Mouse (Mus musculus): ENCODE results near the gene Serbp1.
"Not testable (repeated sequence)": the region's sequence is repeated elsewhere in the genome, so short reads cannot be mapped to it uniquely, and the experiment has no call there.

Gene Serbp1

DNA sequence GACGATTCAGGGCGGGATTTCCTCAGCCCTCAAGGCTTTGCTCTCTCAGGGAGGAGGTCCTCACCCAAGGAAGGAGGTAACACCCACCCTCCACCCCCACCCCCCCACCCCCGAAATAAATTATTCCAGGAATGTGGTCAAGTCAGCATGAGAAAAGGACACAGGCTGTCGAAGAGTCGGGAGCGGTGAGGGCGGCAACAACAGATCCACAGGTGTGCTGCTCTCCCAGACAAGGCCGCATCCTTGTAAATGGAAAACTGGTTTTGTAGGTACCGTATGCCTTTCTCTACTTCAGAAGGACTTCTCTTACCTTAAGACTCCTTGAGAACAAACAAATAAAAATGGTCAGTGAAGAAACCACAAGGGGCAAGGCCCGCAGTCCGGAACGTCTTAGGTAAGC, at the start of gene Serbp1:
TSS of gene Serbp1 (plus strand) at position 200 of the 400 bp plus-strand sequence.
- DNase-seq (ENCODE audit: low spot score in 2 of 2), result no peak

DNA sequence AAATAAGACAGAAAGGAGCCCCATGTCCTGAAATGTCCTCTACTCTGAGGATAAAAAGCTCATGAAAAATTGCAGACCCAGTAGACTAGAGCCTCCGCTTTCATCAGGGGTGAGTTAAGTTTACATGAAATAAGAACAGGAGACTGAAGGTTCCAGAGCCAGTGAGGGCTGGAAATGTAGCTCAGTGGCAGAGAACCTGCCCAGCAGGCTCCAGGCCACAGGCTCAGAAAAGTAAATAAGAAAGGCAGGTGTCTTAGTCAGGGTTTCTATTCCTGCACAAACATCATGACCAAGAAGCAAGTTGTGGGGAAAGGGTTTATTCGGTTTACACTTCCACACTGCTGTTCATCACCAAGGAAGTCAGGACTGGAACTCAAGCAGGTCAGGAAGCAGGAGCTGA, 44.4 kb upstream of the Serbp1 start:
- no peak for DNase-seq (ENCODE audit: low spot score in 2 of 2)

DNA sequence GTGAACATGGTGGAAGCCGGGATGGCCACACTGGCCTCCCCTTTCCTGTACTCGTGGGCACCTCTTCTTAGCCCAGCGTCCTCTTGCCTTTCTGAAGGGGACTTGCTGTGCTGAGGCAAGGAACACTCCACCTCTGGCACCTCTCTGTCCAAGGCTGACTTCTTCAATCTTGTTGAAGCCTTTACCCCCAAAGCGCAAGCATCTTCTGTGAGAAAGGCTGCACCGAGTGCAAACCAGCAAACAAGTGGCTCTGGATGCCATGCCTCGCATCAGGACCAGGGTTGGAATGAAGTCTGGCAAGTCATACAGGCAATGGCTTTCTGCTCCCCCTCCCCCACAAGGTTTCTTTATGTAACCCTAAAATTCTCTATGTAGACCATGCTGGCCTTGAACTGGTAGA, 43.4 kb upstream of the Serbp1 start:
- no peak for DNase-seq (ENCODE audit: low spot score in 2 of 2)

DNA sequence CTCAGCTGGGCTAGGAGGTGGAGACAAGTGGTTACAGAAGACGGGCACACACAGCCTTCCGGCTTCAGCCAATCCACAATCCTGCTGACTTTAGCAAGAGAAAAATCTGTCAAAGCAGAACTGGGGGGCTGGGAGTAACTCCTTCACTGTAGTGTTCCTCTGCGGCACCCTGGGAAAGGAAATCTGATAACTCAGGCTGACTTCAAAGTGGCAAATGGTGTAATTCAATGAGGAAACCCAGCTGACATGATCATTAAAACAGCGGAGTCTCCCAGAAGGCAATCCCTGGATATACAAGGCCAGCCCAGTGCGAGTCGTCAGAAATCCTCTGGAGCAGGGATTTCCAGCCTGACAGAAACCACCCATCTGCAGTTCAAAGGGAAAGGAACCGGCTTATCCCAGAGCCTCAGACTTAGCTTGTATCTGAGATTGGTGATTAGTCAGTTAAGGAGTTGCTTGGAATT, 42.8 kb upstream of the Serbp1 start:
- DNase-seq (ENCODE audit: low spot score in 2 of 2), result no peak

DNA sequence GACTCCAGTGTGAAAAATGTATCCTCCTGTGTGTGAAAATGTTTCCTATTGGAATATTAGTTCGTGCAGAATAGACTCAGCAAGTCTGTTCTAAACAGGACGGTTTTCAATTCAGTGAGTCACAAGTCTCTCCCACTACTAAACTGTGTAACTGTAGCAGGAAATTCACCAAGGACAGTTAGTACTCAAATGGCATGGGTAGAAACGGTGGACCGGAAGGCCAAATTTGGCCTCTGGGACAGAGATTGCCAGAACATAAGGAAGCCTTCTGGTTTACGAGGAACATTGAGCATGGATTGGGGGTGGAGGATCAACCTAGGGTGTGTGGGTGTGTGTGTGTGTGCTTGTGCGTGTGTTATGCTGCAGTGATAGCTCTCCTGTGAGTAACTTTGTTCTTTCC, 41.2 kb upstream of the Serbp1 start:
- DNase-seq (ENCODE audit: low spot score in 2 of 2), result no peak

DNA sequence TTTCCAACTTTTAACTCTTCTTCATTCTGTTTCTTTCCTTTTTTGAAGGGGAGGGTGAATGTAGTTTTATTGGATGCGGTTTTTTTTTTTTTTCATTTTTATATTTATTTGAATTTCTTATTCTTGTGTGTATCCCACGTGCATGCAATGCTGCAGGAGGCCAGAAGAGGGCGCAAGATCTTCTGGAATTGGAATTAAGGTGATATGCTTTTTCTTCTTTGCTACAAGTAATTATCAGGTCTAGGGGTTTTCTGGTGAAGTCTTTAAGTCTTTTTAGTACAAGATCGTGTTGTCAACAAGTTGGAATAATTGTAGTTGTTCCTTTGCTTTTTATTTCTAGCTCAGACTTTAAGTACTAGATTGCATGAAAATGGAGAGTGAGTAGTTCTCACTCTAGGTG, 39.9 kb upstream of the Serbp1 start:
- no peak for DNase-seq (ENCODE audit: low spot score in 2 of 2)

DNA sequence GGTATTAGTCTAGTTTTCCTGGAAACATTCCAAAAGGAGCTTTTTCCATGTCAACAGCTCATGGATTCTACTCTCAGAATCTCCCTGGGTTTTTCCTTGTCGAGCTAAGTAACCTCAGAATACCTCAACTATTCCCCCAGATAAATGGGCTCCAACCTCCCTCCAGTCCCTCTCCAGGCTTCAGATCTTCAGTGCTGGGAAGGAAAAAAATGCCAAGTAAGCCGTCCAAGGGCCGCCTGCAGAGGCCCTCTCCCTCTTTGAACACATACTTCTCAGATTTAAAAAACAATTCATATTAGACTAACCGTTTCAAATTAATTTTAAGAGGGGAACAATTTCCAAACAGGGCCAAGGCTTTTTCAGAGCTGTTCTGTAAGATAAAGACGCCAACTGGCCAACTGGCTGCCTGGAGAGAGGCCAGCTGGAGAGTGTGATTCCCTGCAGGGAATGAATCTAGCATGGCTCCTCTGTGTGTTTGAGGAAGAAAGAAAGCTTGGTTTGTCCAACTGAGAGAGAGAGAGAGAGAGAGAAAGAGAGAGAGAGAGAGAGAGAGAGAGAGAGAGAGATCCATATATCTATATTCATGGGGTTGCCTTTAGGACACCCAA, 37.2 kb upstream of the Serbp1 start:
- DNase-seq (ENCODE audit: low spot score in 2 of 2), result no peak

DNA sequence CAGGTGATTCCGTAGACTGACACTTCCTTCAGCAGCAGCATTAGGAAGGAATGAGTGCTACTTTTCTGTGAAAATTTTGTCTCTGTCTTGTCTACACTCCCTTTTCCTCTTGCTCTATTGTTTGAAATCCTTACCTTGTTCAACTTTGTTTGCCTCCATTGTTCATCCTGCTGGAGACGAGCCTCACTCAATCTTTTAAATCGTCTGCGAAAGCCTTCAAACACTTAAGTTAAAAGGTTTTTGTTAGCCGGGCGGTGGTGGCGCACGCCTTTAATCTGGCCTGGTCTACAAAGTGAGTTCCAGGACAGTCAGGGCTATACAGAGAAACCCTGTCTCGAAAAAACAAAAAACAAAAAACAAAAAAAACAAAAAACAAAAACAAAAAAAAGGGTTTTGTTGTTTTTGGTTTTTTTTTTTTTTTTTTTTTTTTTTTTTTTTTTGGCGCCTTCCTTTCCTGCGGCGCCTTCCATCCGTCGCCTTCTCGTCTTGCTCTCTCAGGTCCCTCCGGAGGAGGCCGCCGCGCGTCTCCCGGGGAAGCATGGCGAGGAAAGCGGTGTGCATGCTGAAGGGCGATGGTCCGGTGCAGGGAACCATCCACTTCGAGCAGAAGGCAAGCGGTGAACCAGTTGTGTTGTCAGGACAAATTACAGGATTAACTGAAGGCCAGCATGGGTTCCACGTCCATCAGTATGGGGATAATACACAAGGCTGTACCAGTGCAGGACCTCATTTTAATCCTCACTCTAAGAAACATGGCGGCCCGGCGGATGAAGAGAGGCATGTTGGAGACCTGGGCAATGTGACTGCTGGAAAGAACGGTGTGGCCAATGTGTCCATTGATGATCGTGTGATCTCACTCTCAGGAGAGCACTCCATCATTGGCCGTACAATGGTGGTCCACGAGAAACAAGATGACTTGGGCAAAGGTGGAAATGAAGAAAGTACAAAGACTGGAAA, 32.6 kb upstream of the Serbp1 start:
- no peak for DNase-seq (ENCODE audit: low spot score in 2 of 2)

DNA sequence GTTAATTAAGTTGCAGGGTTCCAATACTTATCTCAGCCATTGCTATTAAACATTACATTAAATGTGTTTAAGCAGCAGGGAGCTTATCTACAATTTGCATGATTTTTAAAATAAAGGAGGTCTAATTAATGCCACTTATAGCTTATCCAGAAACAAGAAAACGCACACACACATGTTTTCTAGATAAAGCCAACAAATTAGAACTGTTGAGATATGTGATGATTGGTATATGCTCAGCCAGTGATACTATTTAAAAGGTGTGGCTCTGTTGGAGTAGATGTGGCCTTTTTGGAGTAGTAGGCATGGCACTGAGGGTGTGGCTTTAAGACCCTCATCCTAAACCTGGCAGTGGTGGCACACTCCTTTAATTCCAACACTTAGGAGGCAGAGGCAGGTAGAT, 25.6 kb upstream of the Serbp1 start:
- DNase-seq (ENCODE audit: low spot score in 2 of 2), result no peak

DNA sequence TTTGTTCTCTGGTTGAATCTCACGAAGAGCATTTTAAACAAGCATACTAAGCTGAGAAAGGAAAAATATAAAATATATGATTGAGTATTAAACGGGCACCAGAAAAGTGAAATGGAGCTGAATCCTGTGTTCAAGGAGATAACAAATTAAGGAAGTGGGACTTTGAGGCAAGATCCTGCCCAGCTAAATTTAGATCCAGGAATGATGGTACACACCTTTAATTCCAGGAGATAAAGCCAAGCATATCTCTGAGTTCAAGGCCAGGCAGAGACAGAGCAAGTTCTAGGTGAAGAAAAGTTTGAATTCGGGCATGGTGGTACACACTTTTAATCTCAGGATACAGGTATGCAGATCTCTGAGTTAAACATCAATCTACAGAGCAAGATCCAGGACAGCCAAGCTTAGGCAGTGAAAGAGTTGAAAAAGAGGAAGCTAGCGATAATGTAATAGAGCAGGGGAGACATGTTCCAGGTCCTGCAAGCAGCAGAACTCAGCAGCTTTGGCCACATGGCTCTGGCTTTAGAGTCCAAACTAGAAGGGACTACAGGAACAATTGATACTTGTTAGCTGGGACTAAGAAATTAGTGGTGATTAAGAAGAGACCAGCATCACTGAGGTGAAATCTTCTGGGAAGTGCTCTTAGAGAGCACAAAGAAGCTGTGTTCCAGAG, 24.4 kb upstream of the Serbp1 start:
- no peak for DNase-seq (ENCODE audit: low spot score in 2 of 2)

DNA sequence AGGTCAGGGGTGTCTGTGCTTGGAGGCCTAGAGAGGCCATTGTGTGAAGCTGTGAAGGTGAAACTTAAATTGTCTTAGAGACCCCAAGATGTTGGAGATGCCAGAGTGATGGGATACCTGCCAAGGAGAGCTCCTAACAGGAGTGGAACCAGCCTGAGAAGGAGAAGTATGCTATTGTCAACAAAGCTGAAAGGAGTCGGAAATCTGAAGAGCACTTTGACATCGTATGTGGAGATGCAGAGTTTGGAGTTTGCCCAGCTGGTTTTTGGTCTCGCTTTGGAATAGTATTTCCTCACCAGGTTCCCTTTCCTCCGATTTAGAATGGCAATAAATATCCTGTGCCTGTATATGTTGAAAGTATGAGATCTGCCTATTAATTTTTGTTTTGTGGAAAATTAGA, 20.6 kb upstream of the Serbp1 start:
- no peak for DNase-seq (ENCODE audit: low spot score in 2 of 2)

DNA sequence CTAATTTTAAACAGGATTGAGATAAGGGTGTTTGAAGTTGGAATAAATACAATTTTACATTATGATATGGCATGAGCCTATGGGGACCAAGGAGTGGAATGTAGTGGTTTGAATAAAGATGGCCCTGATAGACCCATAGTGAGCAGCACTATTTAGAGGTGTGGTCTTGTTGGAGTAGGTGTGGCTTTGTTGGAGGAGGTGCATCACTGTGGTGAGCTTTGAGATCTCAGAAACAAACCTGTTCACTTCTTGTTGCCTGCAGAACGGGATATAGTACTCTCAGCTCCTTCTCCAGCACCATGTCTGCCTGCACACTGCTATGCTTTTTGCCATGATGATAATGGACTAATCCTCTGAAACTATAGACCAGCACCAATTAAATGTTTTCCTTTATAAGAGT, 20.1 kb upstream of the Serbp1 start:
- no peak for DNase-seq (ENCODE audit: low spot score in 2 of 2)

DNA sequence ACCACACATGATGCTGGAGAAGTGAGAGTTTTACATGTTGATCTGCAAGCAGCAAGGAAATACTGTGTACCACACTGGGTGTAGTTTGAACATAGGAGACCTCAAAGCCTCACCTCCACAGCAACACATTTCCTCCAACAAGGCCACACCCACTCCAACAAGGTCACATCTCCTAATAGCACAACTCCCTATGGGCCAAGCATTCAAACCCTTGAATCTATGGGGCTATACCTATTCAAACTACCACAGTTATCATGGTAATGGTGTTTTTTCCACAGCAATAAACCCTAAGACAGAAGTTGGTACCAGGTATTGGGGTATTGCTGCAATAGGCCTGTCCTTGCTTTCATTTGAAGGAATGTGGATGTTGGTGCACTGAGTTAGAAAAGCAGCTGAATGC, 19.4 kb upstream of the Serbp1 start:
- DNase-seq (ENCODE audit: low spot score in 2 of 2), result no peak

DNA sequence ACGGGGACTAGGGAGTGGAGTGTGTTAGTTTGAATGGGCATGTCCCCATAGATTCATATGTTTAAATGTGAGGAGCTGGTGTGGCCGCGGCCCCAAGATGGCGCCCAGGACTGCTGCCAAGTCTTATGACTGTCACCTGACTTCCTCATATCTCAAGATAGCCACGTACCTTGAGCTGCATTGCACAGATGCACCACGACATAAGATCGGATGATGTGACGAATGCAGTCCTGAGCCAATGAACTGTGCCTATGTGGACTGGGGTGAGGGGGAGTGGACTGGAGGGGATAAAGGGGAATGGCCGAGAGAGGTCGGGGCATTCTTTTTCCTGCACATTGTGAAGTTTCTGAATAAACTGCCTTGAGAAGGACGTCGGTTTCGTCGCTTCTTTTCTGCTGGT, 18.0 kb upstream of the Serbp1 start:
- DNase-seq (ENCODE audit: low spot score in 2 of 2), result not testable (repeated sequence)

DNA sequence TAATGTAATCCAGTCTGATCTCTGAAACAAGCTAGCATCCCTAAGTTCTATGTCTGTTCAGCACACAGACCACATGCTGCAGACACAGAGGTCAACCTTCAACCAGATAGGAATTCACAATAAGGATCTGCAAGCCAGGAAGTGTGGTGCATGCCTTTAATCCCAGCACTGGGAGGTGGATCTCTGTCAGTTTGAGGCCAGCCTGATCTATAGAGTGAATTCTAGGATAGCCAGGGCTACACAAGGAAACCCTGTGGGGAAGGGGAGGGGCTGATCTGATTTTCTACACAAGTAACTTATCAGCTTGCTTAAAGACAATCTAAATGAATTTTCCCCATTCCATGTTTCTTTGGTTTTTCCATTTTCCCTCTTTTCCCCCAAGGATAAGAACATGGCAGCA, 17.2 kb upstream of the Serbp1 start:
- DNase-seq (ENCODE audit: low spot score in 2 of 2), result no peak

DNA sequence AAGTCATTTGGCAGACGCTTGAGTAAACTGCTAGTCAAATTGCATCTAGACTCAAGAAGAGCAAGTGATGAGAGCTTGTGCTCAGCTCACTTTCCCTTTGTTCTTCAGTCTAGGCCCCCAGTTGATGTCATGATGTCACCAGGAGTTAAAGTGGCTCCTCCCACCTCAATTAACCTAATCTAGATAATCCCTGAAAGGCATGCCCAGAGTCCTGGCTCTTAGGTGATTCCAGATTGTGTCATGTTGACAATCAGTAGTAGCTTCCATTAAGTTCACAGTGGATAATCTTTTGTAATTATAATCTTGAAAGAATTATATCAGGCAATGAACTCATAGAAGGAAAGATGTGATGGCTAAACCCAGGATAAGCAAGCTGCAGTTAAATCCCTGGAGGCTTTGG, 14.9 kb upstream of the Serbp1 start:
- no peak for DNase-seq (ENCODE audit: low spot score in 2 of 2)

DNA sequence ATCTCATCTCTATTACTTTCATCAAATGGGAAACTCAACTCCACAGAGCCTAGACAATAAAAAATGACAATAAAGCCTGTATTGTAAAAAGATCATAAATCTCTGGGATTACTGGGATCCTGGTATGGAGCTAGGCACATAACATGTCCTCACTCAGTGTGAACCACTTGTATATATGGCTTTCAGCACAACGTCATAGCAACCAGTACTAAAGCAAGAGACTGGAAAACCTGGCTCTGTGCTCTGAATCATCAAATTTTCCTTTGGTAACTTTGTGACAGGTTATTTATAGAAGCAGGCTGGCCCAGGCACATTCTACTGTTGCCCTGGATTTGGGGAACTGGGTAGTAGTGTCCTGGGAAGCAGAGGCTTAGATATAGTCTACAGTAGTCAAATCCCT, 14.5 kb upstream of the Serbp1 start:
- DNase-seq (ENCODE audit: low spot score in 2 of 2), result no peak

DNA sequence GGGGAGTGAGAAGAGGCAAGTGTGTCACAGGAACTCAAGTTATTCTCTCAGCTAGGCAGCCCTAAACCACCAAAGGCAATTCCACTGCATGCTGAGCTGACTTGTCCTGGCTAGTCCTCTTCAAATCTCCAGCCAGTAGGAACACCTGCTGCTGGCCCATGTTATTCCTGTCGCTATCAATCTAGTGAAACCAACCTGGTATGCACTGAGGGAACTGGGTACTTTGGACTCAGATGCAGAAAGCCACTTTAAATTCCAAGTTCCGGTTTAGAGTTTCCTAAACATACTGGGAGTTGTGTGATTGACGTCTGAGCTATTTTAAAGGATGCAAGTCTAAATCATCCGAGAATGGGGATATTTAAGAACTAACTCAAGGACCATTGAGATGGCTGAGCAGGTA, 11.7 kb upstream of the Serbp1 start:
- no peak for DNase-seq (ENCODE audit: low spot score in 2 of 2)

DNA sequence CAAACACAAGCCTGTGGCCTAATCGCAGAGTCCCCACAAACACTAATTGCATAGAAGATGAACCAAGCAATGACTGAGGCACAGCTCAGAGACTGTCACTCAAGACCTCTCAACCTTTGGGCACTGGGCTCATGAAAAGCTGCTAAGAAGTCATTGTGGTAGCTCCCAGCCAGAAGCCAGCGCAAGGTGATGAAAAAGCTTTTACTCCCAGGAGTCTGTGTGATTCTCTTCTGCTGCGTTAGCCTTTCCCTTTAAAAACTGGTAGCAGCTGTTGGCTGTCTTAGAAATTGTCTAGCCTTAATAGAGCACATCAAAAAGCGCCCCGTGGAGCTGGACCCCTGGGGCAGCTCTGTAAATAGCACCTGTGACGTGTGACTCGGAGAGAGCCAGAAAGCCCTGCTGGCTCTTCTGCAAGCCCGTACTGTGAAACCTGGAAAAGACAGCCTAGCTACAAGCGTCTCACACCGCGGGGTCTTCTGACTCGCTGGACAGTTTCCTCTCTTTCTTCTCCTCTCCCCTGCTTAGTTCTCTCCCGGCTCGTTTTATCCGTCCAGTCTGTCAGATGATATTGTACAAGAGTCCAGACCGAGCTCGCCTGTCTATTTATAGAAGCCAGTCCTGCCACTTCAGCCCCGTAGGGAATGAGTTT, 9.4 kb upstream of the Serbp1 start:
- DNase-seq (ENCODE audit: low spot score in 2 of 2), result no peak

DNA sequence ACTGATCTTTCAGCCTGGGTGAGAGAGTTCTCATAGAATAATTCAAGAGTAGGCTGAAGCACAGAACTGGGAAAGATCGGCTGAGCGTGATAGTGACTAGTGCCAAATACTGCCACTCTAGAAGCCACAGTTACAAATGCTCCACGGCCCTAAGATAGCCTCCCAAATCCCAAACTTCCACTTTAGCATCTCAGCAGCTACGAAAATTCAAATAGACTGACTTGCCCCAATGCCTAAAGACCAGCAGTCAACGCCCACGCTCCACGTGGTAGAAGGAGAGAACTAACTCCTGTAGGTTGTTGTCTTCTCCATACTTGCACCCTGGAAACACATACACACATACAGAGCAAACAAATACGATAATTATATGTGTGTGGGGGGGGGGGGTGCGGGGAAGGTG, 8.5 kb upstream of the Serbp1 start:
- no peak for DNase-seq (ENCODE audit: low spot score in 2 of 2)

DNA sequence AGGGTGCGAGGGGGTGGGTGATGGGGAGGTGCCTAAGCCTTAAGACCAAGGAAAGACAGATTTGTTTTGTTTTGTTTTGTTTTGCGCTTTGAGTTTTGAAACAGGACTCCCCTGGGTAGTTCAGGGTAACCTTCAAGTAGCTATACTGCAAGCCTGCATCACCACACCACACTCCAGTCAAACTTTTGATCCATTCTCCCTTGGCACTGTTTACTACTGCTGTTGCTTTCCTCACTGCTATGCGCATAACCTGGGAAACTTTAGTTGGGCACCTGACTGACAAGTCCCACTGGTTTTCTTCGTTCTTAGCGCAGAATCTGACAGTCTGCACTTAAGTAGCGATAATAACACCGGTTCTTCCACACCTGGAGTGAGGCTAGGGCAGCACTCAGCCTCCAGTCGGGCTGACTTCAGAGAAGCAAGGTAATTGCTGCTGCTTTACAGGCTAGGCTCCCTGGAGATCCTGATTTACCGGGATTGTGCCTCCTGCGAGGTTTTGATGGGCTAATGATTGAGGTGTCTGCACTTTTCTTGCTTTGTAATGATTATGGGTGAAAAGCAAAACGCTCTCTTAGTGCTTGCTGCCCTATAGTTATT, 8.0 kb upstream of the Serbp1 start:
- DNase-seq (ENCODE audit: low spot score in 2 of 2), result no peak

DNA sequence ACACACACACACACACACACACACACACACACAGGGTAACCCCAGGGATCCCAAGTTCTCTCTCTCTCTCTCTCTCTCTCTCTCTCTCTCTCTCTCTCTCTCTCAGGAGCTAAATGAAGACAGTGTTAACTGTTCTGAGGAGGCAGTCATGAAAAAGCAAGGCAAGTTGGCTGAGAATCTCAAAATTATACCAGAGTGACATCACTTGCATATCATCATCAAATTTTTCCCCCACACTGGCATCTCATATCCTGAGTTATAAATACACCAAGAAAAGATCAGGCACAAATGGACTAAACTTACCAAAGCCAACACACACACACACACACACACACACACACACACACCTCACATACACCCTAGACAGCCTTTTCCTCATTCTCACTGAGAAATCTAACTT, 7.0 kb upstream of the Serbp1 start:
- DNase-seq (ENCODE audit: low spot score in 2 of 2), result no peak

All from urinary bladder, postnatal 4 days (tissue).